Mouse (Mus musculus): ENCODE data around the gene Gnl1.
"Not testable (repeated sequence)": the region's sequence is repeated elsewhere in the genome, so short reads cannot be mapped to it uniquely, and the experiment has no call there.

Gene Gnl1

DNA sequence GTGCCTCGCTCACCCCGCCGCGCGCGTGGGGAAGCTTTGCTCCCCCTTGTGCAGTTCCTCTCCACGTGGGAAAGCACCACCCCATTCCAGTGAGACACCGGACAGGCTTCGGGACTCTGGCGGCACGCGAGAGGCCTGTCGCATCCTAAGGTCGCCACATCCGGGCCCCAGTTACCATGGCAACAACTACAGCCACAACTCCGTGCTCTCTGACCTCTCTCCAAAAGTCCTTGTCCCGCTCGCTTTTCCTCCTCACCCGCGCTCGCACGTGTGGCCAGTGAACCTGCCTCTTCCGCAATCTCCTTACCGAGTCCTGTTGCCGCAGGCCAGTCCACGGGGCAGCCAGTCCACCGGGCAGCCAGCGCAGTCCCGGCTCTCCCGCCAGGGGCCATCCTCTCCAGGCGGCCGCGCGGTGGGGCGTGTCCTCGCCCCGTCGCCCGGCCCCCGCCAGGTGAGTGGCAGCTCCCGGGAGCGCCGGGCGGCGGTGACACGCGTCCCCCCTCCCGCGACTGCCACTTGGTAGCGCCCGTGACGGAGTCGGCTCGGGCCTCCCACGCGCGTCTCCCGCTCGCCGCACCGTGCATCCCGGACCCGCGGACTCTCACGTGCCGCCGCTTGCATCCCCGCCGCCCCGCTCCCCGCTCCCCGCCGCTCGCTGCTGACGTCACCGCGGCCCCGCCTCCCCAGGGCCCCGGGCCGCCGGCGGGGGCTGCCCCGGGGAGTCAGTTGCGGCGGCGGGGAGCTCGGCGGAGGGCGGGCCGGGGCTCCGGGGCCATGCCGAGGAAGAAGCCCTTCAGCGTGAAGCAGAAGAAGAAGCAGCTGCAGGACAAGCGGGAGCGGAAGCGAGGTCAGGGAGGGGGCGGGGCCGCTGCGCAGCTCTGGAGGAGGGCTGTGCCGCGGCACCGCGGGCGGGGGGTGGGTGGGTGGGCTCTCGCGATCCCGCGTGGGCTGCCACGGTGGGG is at the start of gene Gnl1, which contains the start of gene Prr3:
Gnl1 (plus strand) TSS at position 451 of the 962 bp plus-strand sequence.
Prr3 (minus strand) TSS at position 836 of the 962 bp plus-strand sequence.
- DNase-seq = peak; percentile 91 to 92

GRCm38 (mm10) chr17:35930627-35931026 is 49.0 kb upstream of the Gnl1 start:
- DNase-seq = no peak

- no peak for DNase-seq
Observed at GRCm38 (mm10) chr17:35932608-35933007, 47.0 kb upstream of the Gnl1 start.

DNA sequence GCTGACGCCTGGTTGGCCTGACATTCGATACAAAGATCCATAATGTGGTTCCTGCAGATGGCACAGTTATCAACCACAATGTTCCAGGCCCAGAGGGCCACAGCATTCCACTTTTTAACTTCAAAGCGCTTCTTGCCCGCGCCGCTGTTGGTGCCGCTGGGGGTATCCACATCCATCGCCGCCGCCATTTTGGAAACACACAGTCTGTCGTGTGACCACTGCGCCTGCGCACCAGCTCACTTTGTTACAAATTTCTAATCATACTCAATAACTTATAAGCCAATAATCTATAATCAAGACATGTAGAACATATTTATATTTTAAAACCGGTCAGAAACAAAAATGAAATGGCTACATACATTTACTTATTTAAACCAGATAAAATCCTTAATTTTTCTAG is 43.9 kb upstream of the Gnl1 start:
- not testable (repeated sequence) for DNase-seq

- DNase-seq = peak; percentile 42
Observed at GRCm38 (mm10) chr17:35937700-35938348, 41.8 kb upstream of the Gnl1 start.

DNA sequence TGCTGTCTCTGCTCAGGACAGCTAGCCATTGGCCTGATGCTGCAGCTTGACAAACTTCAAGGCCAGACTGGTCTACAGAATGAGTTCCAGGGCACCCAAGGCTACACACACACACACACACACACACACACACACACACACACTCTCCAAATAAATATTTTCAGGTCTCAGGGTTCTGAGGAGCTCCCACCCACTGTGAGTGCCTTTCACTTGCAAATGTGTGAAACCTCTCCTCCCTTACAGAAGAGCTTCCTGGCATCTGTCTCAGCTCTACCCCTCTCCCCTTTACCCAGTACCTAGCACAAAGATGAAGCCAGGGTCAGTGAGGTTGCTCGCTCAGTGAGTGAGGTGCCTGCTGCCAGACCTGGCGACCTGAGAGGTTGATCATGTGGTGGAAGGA is 40.5 kb upstream of the Gnl1 start:
- DNase-seq = no peak

DNA sequence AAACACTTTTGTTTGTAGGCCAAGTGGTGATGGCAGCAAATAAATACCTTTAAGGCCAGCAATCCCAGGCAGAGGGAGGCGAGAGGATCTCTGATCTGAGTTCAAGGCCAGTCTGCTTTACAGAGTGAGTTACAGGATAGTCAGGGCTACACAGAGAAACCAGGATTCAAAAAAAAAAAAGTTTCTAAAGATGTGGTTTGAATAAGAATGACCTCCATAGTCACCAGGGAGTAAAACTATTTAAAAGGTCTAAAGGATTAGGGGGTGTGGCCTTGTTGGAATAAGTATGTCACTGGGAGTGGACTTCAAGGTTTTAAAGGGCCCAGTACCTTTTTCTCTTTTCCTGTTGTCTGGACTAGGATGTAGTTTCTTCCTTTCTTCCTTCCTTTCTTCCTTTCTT is 39.7 kb upstream of the Gnl1 start:
- no peak for DNase-seq

DNA sequence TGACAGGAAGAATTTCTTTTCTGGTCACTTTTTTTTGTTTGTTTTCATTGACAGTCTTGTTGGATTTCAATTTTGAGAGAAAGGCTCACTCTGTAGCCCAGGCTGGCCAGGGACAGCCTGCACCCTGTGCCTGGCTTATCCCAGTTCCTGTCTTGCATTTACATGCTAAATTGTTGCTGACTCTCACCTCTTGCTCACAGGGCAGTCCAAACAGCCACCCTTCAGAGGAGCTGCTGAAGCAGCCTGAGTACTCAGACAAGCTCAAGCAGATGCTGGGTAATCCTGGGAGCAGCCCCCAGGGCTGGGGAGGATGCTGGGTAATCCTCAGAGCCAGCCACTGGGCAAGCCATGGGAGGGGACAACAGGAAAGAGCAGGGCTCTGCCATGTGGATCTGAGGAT is 28.7 kb upstream of the Gnl1 start:
- DNase-seq = not testable (repeated sequence)

DNA sequence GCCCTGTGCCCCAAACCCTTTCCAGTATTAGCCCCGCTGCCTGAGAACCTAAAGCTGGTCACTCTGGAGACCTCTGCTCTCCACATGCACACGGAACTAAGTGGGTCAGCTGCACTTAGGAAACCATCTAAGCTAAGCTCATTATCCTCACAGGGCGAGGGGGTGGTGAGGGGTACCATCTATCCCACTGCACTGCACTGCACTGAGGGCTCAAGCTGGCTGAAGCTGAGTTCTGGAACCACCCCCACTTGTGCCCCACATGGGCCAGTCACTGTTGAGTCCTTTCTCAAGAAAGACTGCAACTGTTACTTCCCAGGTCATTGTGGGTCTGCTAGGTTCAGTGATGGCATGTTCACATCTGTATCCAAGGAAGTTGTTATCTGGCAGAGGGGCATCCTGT is 27.1 kb upstream of the Gnl1 start:
- DNase-seq = not testable (repeated sequence)

DNA sequence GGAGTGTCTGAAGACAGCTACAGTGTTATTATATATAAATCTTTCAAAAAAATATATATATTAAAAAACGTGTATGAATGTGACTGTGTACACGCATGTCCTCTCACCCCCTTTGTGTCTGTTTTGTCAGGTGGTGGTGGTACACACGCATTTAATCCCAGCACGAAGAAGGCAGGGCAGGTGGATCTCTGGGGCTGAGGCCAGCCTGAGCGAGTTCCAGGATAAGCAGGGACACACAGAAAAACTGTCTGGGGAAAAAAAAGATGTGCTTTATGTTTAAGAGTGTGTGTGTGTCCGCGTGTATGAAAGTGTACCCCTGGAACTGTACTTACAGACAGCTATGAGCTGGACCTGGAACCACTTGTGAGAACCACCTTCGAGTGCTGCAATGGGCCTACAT is 25.0 kb upstream of the Gnl1 start:
- no peak for DNase-seq

DNA sequence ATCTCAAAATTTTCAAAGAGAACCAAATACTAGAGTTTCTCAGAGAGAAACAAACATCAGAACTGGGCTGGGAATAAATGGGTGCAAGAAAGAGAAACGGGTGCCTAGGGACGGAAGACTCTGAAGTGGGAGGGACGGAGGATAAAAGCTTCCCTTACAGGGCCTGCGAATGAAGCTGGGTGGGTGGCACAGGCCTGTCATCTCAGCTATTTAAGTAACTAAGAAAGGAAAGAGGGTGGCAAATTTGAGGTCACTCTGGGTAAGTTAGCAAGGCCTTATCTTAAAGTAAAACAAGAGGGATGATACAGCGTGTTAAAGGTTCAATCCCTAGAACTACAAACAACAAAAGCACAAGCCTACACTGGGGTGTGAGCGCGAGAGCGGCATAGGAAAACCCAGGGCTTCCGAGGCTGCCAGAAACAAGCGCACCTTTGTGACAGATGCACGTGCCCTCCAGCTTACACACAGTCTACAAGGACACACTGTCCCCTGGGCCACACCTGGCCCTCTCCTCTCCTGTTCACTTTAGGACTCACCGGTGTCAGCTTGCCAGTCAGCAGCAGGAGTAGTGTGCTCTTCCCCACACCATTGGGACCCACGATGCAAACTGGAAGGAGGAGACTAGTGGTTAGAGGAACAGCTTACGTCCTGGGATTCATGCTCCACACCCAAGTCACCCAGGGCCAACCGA is 21.0 kb upstream of the Gnl1 start:
- no peak for DNase-seq

DNA sequence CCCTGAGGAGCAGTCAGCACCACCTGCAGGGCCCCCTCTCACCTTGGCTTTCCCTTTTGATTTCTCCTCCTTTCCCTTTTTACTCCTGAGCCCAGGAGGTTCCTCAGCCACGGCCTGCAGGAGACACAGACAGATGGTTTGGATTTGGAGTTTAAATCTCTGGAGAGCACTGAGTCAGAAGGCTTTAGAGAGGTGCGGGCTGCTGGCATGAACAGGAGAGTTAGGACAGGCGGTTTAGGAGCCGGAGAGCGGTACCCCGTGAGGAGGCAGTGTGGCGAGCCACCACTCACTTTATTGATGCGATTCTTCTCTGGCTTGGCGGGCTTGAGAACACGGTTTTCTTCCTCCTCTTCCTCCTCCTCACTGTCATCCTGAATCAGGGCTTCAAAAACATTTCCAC is 16.4 kb upstream of the Gnl1 start:
- no peak for DNase-seq

DNA sequence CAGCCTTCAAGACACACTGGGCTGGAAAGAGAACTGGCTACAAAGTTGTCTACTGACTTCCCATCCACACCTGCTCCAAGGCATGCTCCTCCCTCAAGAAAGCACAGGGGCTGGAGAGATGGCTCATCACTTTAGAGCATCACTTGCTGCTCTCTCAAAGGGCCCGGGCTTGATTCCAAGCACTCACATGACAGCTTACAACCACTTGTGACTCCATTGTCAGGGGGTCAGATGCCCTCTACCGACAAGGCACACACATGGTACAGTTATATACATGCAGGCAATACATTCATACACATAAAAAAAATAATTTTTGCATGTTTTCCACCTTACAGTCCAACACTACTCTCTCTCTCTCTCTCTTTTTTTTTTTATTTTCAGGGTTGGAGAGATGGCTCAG is 12.0 kb upstream of the Gnl1 start:
- no peak for DNase-seq

DNA sequence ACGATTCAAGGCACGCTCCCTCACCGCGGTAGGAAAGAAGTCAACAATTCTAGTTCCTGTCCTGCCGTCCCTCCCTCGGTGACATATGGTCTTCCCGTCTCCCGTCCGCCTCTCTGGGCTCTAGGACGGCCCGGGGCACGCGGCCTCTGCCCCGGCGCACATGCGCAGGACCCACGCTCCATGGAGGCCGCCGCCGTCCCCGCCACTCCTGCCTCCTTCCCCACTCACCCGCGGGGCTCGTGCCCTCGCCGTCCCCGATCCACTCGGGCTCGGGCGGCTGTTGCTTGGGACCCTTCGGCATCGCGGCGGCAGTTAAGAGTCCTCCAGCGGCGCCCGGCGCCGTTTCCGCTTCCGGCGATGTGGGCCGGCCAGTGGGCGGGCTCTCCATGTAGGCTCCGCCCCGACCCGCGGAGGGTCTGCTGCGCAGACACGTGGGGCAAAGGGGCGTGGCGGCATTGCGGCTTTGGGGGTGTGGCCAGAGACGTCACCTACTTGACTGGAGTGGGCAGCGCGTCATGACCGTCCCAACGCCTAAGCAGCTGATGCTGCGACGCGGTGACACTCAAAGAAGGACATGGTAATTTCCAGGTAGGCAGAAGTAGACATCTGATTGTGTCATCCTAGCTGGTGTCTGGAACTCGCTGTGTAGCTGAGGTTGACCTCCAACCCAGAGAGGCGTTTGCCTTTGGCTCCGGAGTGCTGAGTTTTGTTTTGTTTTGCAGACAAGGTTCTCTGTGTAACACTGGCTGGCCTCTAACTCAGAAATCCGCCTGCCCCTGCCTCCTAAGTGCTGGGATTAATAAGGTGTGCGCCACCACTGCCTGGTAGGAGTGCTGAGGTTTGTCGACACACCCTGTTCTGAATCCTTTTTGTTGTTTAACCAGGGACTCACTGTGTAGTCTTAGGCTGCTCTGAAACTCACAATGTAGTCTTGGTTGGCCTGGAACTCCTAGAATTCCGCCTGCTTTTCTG is 9.9 kb upstream of the Gnl1 start, which contains the start of gene Abcf1:
Abcf1 (minus strand) TSS at position 344 of the 972 bp plus-strand sequence.
- peak; percentile 97 to 99 for DNase-seq

DNA sequence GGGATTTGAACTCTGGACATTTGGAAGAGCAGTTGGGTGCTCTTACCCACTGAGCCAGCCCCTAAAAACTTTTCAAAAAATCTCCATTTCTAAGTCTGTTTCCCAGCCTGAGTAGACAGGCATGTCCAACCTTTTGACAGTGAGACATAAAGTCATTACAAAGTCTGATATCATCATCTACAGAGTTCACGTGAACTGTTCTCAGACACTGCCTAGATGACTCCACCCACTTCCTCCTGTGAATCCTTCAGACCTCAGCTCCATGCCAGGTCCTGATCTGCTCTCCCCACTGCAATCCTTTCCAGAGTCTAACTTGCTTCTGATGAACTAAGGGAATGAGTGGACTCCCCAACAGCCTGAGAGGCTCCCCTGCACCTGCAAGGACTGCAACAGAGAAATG is 7.5 kb upstream of the Gnl1 start:
- DNase-seq = no peak

- DNase-seq = no peak
Observed at GRCm38 (mm10) chr17:35978811-35979400, 745 bp upstream of the Gnl1 start.

- DNase-seq = peak in 1 of 2 experiments; percentile 49
Observed at GRCm38 (mm10) chr17:35980363-35980754, 708 bp downstream of the Gnl1 start.

DNA sequence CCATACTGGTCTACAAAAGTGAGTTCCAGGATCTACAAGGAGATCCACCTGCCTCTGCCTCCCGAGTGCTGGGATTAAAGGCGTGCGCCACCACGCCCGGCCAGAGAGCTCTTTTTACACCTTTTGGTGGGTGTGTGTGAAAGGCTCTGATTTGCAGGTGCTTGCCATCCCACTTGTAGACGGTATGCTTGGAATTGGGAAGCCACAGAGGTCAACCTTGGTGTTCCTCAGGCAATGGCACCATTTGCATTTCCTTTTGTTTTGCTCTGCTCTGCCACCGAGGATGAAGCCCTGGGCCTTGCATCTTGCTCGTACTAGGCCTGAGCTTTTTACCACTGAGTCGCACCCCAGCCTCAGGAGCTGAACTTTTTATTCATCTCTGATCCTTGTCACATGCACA is 2.1 kb downstream of the Gnl1 start:
- DNase-seq = no peak

DNA sequence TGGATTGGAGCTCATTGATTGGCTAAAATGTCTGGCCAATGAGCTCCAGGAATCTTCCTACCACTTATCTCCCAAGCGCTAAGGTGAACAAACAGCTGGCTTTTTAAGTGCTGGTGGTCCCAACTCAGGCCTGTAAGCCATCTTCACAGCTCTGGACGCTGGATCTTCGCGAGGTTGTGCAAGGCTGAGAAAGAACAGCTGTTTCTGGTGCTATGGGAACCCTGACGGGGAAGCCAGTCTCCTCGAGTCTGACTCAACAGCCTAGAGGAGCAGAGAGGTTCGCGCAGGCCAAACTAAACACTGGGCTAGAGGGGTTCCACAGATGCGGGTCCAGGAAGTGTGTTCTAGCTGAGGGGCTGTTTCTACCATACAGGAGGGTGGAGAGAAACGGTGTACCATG is 12.1 kb downstream of the Gnl1 start:
- no peak for DNase-seq

DNA sequence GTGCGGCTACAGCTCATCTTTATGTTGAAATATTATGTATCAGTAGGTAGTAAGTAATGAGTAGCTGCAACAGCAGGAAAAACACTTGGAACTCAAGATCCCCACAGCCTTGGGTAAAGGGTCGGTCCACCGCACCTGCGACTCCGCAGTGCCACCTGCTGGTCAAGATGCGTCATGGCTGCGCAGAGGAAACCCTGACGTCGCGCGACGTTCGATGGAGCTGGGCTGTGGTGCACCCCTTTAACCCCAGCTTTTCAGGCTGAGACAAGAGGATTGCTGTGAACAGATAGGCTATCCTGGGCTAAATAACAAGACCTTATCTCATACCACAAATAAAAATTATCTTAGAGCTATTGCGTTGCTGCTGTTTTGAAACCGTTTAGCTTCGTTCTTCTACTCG is 14.0 kb downstream of the Gnl1 start:
- peak; percentile 52 to 72 for DNase-seq

DNA sequence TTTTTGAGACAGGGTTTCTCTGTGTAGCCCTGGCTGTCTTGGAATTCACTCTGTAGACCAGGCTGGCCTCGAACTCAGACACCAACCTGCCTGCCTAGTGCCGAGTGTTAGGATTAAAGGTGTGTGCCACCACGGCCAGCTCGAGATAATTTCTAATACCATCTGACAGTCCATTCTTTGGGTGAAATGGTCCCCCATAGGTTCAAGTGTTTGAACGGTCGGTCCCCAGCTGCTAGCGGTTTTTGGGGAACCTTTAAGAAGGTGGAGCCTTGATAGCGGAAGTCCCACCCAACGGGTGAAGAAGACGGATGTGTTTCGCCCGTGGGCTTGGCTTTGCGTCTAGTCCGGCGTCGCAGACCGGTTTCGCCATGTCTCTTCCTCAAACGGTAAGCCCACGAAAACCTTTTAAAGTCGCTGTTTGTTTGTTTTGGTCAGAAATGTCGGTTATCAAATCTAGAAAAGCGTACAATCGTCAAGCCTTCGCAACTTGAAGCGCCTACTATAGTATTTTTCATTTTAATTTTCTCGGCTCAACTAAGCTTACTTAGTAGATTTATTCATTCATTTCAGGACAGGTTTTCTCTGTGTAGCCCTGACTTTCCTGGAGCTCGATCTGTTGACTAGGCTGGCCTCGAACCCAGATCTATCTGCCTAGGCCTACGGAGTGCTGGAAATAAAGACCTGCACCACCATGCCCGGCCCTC is 14.7 kb downstream of the Gnl1 start:
- DNase-seq = peak; percentile 83 to 84
